Mouse (Mus musculus) midbrain, embryonic 15.5 days (tissue): ENCODE measurements at regions not wholly inside any gene's neighbourhood (a gene's known extent, or its start where the extent isn't known, plus 50 kb on each side); places are given as distances from the start of the nearest gene placed in this dataset.
"Not testable (repeated sequence)": the region's sequence is repeated elsewhere in the genome, so short reads cannot be mapped to it uniquely, and the experiment has no call there.

Source experiments
- ATAC-seq: fragments of 200-750 bp; cut with Nextera tagmentation; replicated peaks from 2 replicates; pipeline ENCODE4 v1.8.0; 2017; ENCODE audit warnings: moderate TSS enrichment
- H3K27ac ChIP-seq: fragments of 300-500 bp; sonication (generic); 2 replicates; pipeline ENCODE4 v1.5.1; 2015; ENCODE audit warnings: mild to moderate bottlenecking, inconsistent platforms
- H3K27me3 ChIP-seq: fragments of 300-500 bp; sonication (generic); replicated peaks from 2 replicates; pipeline ENCODE4 v1.6.1; 2015; ENCODE audit warnings: inconsistent platforms
- H3K36me3 ChIP-seq: fragments of 300-500 bp; sonication (generic); replicated peaks from 2 replicates; pipeline ENCODE4 v1.6.1; 2015; ENCODE audit warnings: inconsistent platforms
- H3K4me1 ChIP-seq: fragments of 300-500 bp; sonication (generic); 2 replicates; pipeline ENCODE4 v1.6.1; 2015; ENCODE audit warnings: inconsistent platforms
- H3K4me2 ChIP-seq: fragments of 300-500 bp; sonication (generic); 2 replicates; pipeline ENCODE4 v1.6.1; 2015; ENCODE audit warnings: inconsistent platforms, mild to moderate bottlenecking, moderate library complexity
- H3K4me3 ChIP-seq: fragments of 300-500 bp; sonication (generic); 2 replicates; pipeline ENCODE4 v1.5.1; 2015; ENCODE audit warnings: mild to moderate bottlenecking, inconsistent platforms
- H3K9ac ChIP-seq: fragments of 300-500 bp; sonication (generic); 2 replicates; pipeline ENCODE4 v1.6.1; 2015; ENCODE audit warnings: mild to moderate bottlenecking, inconsistent platforms
- H3K9me3 ChIP-seq: fragments of 300-500 bp; sonication (generic); 2 replicates; pipeline ENCODE4 v1.6.1; 2016; ENCODE audit warnings: inconsistent platforms
- WGBS: fragments of 180-500 bp; shearing (Covaris S2); methylation state at CpG from one replicate; pipeline ENCODE4 v1.1.7; 2015; ENCODE audit warnings: mixed read lengths; 5-methylcytosine and 5-hydroxymethylcytosine counted together

DNA sequence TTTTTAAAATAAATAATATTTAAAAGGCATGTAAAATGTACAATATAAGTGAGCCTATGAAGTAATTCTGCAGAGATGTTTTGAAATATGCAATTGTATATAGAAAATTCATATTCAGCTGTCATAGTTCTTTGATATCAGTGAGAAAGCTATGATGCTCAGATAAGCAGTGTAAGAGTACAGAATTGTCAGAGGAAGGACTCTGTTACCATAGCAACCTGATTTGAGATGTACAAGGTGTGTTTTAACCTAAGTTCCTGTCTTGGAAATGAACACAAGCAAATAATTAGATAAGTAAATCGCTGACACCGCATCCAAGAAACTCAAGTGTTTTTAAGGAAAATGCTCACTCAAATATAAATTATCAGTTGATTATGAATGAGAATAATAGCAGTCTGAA lies 271.8 kb downstream of the Gabrg2 start:
- H3K9me3 ChIP-seq, result no peaks in the 10 kb centered on the region
- WGBS, result 90% methylated on average over 2 of the region's 2 CpGs
- no peaks in the 10 kb centered on the region for H3K27me3 ChIP-seq
- ATAC-seq, result peak; percentile 80
- H3K4me2 ChIP-seq, result no peak overlapping the region
- no peak overlapping the region for H3K9ac ChIP-seq
- H3K4me1 ChIP-seq, result peaks cover 3% of the 10 kb centered on the region; the same call in 1 of the 2 replicates
- no peak overlapping the region for H3K4me3 ChIP-seq
- H3K27ac ChIP-seq, result peak overlapping the region; percentile 57; the same call in 1 of the 2 replicates
- H3K36me3 ChIP-seq, result no peaks in the 10 kb centered on the region

DNA sequence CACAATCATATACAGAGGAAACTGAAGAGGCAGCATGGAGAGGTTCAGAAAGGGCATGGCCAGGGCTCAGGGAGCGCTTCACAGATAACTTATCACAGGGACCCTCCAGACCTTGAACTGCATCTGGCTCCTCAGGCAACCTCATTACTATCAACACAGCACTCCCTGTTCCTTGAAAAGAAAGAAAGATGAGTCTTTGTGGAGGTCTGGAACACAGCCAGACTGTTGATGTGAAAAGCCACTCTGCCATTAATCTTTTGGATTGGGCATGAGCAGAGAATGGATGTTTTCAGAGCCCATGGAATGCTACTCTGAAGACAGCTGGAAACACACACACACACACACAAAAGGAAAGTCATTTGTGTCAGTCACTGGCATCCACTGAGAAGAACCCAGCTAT lies 284.0 kb downstream of the Gabrg2 start:
- no peak overlapping the region for H3K4me2 ChIP-seq
- no peaks in the 10 kb centered on the region for H3K4me1 ChIP-seq
- no peaks in the 10 kb centered on the region for H3K36me3 ChIP-seq
- no peak overlapping the region for H3K4me3 ChIP-seq
- no peak overlapping the region for H3K27ac ChIP-seq
- no peaks in the 10 kb centered on the region for H3K27me3 ChIP-seq
- ATAC-seq, result no peak
- no peak overlapping the region for H3K9ac ChIP-seq
- 97% methylated on average over 1 of the region's 1 CpGs for WGBS
- no peaks in the 10 kb centered on the region for H3K9me3 ChIP-seq

DNA sequence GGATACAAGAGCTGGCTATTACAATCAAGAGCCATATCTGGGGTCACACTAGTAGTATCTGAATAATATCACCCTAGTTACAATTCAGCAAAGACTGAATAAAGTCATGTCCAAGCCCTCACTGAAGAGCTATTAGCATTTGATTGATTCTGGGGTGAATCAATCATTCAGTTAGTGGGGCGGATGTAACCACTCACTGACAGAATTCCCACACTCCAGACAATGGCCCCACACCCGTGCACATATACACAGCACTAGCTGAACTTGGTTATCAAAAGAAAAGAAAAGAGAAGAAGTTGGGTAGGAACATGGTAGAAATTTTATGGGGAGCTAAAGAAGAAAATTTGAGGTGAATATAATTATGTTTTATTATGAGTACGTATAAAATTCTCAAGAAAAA lies 310.0 kb downstream of the Gabrg2 start:
- no peak overlapping the region for H3K9ac ChIP-seq
- no peaks in the 10 kb centered on the region for H3K27me3 ChIP-seq
- WGBS, result 61% methylated on average over 3 of the region's 3 CpGs
- no peak overlapping the region for H3K4me3 ChIP-seq
- H3K27ac ChIP-seq, result no peak overlapping the region
- no peaks in the 10 kb centered on the region for H3K4me1 ChIP-seq
- no peak for ATAC-seq
- H3K9me3 ChIP-seq, result no peaks in the 10 kb centered on the region
- no peak overlapping the region for H3K4me2 ChIP-seq
- no peaks in the 10 kb centered on the region for H3K36me3 ChIP-seq

DNA sequence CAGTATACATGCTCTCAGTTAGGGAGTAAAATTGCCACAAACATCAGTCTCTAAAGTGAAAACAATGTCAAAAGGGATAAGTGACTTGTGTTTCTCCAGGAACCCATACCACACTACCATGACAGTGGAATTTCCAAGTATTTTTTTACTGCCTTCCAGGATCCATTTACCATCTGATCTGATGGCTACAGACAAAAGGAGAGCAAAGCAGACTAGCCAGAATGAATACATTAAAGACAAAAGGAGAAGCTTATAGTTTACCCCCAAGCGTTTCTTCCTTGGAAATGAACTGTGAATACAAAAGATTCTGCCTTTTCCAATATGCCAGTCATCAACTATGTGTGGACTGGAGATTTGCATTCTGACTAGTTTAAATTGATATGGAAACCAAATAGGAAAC lies 317.7 kb downstream of the Gabrg2 start:
- H3K27ac ChIP-seq, result no peak overlapping the region

DNA sequence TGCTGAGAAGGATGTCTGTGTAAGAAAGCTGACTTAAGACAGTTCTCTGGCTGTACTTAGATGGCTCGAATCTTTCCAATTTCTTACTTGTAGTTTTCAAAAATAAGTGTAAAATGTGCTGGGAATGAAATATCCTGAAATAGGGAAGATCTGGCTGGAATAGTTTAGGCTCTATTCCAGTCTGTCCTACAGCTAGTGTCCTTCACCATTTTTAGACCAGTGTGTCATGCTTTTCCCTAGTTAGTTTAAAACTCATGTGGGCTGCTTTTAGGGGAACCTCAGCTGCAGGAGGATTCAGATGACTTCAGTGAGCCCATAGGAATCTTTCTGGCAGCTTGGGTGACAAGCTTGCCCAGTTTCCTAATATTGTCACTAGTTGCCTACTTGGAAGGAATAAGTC lies 348.1 kb downstream of the Gabrg2 start:
- no peak for ATAC-seq
- Histone ChIP-seq H3K36me3 (no peaks in the 10 kb centered on the region), H3K27ac (no peak overlapping the region), H3K9ac (no peak overlapping the region), H3K4me1 (no peaks in the 10 kb centered on the region), H3K4me3 (no peak overlapping the region), H3K4me2 (no peak overlapping the region), H3K9me3 (no peaks in the 10 kb centered on the region), H3K27me3 (no peaks in the 10 kb centered on the region)
- 82% methylated on average over 1 of the region's 1 CpGs for WGBS

More for the DNA sequence above, 317.7 kb downstream of the Gabrg2 start:
- Histone ChIP-seq H3K9ac (no peak overlapping the region), H3K9me3 (no peaks in the 10 kb centered on the region), H3K36me3 (no peaks in the 10 kb centered on the region), H3K4me2 (no peak overlapping the region), H3K4me3 (no peak overlapping the region), H3K4me1 (no peaks in the 10 kb centered on the region), H3K27me3 (no peaks in the 10 kb centered on the region)
- WGBS, result 8% methylated on average over 1 of the region's 1 CpGs
- ATAC-seq, result no peak

DNA sequence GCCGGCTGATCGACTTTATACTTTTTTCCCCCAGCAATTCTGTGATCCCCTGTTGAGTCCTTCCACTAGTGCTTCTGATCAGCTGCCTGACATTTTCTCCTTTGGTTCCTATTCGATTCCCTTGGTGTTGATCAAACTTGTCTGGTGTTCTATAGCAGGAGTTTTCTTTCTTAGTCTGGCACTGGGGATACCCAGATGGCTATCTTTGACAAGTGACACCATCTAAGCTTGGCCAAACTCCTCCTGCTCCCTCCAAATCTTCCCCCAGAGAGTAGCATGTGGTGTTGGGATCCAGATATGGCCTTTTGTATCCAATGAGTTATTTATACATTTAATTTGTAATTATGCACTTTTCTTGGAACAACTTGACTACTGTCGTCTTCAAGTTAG lies 355.2 kb downstream of the Gabrg2 start:
- no peak; the same call in 1 of the 2 replicates for ATAC-seq
- Histone ChIP-seq H3K9me3 (no peaks in the 10 kb centered on the region), H3K9ac (no peak overlapping the region), H3K4me2 (no peak overlapping the region), H3K4me1 (peaks cover 8% of the 10 kb centered on the region; the same call in 1 of the 2 replicates), H3K4me3 (no peak overlapping the region), H3K27ac (peak overlapping the region; percentile 36), H3K27me3 (no peaks in the 10 kb centered on the region), H3K36me3 (no peaks in the 10 kb centered on the region)
- WGBS, result 22% methylated on average over 4 of the region's 4 CpGs

DNA sequence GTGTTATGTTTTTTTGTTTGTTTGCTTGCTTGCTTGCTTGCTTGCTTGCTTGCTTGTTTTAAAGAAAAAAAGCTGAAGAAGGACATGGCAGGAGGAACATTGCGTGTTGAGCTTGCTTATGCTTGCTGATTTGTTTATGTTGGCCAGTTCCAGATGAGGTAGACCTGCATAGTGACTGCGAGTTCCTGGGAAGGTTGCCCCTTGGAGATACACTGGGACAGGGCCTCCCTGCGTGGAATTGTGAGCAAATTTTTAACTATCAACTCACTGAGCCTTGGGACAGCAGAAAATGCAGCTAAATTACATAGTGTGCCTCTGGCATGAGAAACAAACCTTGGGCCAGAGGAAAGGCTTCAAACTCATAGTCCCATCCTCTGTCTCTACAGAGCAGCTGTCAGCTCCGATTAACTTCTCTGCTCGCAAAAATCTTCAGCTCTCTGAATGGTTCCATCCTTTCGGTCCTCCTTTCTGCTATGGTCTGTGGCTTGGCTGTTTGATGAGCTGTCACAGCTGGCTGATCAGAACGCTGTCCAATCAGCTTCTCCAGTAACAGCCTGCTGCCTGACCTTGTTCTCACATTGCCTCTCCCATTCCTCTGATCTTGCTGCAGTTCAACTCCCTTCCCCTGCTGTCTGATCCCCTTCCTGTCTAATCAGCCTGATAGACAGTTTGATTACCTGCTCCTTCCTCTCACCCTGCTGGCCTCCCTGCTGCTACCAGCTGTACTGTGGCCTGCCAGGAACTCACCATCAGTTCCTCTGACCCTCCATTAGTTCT lies 355.7 kb downstream of the Gabrg2 start:
- Histone ChIP-seq H3K9ac (no peak overlapping the region), H3K4me2 (no peak overlapping the region), H3K4me3 (no peak overlapping the region), H3K4me1 (peaks cover 8% of the 10 kb centered on the region; the same call in 1 of the 2 replicates), H3K27me3 (no peaks in the 10 kb centered on the region), H3K27ac (peak overlapping the region; percentile 36), H3K36me3 (no peaks in the 10 kb centered on the region), H3K9me3 (no peaks in the 10 kb centered on the region)
- peak; percentile 92 for ATAC-seq
- 18% methylated on average over 7 of the region's 7 CpGs for WGBS

DNA sequence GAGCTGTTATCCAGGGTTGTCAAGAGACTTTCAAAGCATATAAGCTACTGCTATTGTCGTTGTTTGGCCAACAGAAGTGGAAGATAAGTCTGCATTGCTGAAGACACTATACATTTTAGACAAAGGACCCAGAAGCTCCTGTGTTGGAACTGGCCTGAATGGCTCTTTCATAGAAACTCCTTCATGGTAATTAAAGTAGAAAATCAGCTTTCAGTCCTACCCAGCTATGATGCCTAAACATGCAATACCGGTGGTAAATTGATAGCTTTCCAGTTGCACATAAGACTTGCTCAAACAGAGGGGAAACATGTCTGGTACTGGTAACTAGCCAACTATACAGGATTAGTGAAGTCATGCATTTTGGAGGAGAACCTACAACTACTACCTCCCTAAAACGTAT lies 356.6 kb downstream of the Gabrg2 start:
- no peak overlapping the region for H3K4me2 ChIP-seq
- H3K27ac ChIP-seq, result no peak overlapping the region
- ATAC-seq, result no peak
- H3K4me3 ChIP-seq, result no peak overlapping the region
- no peaks in the 10 kb centered on the region for H3K27me3 ChIP-seq
- 19% methylated on average over 3 of the region's 3 CpGs for WGBS
- H3K9me3 ChIP-seq, result no peaks in the 10 kb centered on the region
- H3K4me1 ChIP-seq, result peaks cover 8% of the 10 kb centered on the region; the same call in 1 of the 2 replicates
- no peaks in the 10 kb centered on the region for H3K36me3 ChIP-seq
- no peak overlapping the region for H3K9ac ChIP-seq

DNA sequence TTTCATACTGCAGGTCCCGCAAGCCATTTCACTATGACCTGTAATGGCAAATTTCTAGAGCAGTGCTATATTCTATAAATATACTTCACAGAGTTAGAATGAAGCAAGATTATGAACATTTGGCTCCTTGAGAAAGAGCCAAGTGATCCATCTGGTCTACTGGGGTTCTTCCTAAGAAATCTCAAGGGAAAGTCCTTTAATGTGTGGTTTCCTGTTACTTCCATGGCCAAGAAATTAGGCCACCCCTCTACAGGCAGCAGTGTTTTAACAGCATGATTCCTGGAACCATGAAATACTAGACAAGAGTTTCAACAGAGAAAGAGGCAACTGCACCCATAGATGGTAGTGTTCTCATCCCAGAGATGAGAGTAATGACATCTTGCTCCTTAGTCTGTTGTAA lies 401.7 kb downstream of the Gabrg2 start:
- 92% methylated on average over 1 of the region's 1 CpGs for WGBS

DNA sequence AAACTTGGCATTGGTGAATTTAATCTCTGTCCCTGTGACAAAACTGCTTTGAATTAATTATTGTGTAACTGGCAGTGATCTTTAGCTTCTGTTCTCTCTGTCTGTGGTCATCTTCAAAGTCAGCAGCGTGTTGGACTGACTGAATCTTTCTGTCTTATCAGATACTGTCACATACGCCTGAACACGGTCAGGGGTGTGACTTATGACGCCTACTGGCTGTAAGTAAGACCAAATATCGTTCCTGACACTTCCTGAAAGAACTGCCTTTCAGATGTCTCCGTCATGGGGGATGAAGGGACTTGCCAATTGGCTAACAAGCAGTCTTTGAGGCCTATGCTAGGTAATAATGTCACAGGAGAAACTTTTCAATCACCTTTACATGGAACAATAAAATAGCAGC lies 402.2 kb downstream of the Gabrg2 start:
- no peaks in the 10 kb centered on the region for H3K4me1 ChIP-seq
- 67% methylated on average over 6 of the region's 6 CpGs for WGBS
- H3K4me2 ChIP-seq, result no peak overlapping the region
- no peaks in the 10 kb centered on the region for H3K27me3 ChIP-seq
- no peaks in the 10 kb centered on the region for H3K36me3 ChIP-seq
- no peak overlapping the region for H3K9ac ChIP-seq
- H3K27ac ChIP-seq, result no peak overlapping the region
- no peaks in the 10 kb centered on the region for H3K9me3 ChIP-seq
- H3K4me3 ChIP-seq, result no peak overlapping the region
- no peak for ATAC-seq

More for the DNA sequence above, 401.7 kb downstream of the Gabrg2 start:
- Histone ChIP-seq H3K4me1 (no peaks in the 10 kb centered on the region), H3K4me3 (no peak overlapping the region), H3K27ac (no peak overlapping the region), H3K9ac (no peak overlapping the region), H3K36me3 (no peaks in the 10 kb centered on the region), H3K9me3 (no peaks in the 10 kb centered on the region), H3K4me2 (no peak overlapping the region), H3K27me3 (no peaks in the 10 kb centered on the region)
- no peak for ATAC-seq

DNA sequence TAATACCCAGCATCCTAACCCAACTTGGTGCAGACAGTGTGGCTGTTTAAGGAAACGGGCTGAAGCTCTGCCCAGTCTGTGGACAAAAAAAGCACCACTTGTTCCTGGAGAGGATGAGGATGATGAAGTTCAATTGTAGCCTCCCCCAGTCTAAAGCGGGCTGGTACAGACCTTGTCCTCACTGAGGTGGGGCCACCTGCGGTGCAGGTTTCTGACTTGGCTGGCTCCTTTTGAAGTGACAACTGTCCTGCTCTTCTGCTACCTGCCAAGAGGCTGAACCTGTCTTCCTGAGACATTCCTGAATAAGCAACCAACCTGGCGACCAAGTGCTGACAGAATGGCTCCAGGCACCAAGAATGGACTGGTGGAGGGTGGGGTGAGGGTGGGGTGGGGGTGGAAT lies 409.2 kb downstream of the Gabrg2 start:
- H3K9ac ChIP-seq, ATAC-seq, H3K4me3 ChIP-seq, H3K27me3 ChIP-seq, H3K9me3 ChIP-seq, H3K27ac ChIP-seq, H3K36me3 ChIP-seq, H3K4me2 ChIP-seq, H3K4me1 ChIP-seq: not testable (repeated sequence)
- 80% methylated on average over 4 of the region's 4 CpGs for WGBS
